Mouse (Mus musculus) central nervous system, embryonic 14 days (tissue): ENCODE measurements around the gene Oxtr. TPM values are rescaled to one million over a fixed set of nuclear protein-coding genes. Genes with fewer than 3 reads are reported as not detected.

ENCODE experiments used
- polyA plus RNA-seq: library from polyadenylated mRNA; depleted of rRNA; stranded (reverse); fragments of >200 nt; gene quantifications from 2 replicates; pipeline ENCODE4 v1.2.3, GENCODE M21; 2012; rRNA removed

Oxtr gene
- polyA plus RNA-seq, result 0.55 and 0.74 TPM in 2 replicates

GRCm38 (mm10) chr6:112489910-112490559 is at the start of gene Oxtr:
Gene Oxtr, minus strand, starts transcription at chr6:112489943.

GRCm38 (mm10) chr6:112459341-112459749 is 30.4 kb downstream of the Oxtr start, which contains the start of gene Cav3:
Gene Cav3, plus strand, starts transcription at chr6:112459505.

Other genes with a start within 250 kb of the Oxtr start
- gene Lmcd1, start 216.2 kb downstream of the Oxtr start, polyA plus RNA-seq, result 5.8 and 9.9 TPM in 2 replicates
- 0.29 and 0.56 TPM in 2 replicates for gene Ssu2, start 101.9 kb downstream of the Oxtr start, polyA plus RNA-seq
- gene Cav3, start 30.4 kb downstream of the Oxtr start, polyA plus RNA-seq, result 0.17 and 6.0 TPM in 2 replicates
- 7.3 and 8.2 TPM in 2 replicates for gene Rad18, start 206.7 kb upstream of the Oxtr start, polyA plus RNA-seq